Mouse (Mus musculus) frontal cortex, postnatal 14 days (tissue): Measurements from ENCODE around the gene Sstr5.
A peak's percentile ranks its signal among the peaks of the same experiment; 100 is the strongest.

Experiments
- DNase-seq, 2 experiments: peaks; one replicate each; pipeline ENCODE4 v3.0.0; 2022; ENCODE audit warnings: low spot score in 2 of 2

Gene Sstr5

DNA sequence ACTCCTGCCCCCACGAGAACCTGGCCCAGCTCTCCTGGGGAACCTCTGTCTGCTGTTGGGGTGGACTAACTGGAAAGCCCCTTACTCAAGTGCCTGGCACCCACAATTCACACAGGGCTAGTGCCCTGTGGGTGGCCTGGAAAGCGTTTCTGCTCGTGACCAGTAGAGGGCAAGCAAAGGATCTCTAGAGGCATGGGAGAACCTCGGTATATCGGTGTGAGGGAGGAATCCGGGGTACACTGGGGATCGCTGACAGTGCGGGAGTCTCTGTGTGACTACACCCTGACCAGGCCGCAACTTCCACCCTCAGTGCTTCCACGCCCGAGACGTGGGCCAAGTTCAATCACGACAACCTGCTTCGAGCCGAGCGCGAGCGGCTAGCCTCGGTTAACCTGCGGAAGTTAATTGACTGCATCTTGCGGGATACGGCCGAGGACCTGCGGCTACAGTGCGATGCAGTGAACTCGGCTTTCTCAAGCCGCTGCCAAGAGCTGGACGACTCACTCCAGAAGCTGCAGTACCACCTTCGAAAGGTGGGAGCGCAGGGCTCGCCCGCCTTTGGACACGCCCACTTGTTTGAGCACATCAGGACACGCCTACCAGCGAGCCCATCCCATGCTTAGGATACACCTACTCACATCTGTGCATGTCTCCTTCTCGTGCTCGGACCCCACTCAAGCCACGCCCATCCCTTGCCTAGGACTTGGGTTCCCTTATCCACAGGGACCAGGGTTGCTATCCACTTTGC lies 22.6 kb downstream of the Sstr5 start:
- peak; percentile 41 to 61 for DNase-seq

DNA sequence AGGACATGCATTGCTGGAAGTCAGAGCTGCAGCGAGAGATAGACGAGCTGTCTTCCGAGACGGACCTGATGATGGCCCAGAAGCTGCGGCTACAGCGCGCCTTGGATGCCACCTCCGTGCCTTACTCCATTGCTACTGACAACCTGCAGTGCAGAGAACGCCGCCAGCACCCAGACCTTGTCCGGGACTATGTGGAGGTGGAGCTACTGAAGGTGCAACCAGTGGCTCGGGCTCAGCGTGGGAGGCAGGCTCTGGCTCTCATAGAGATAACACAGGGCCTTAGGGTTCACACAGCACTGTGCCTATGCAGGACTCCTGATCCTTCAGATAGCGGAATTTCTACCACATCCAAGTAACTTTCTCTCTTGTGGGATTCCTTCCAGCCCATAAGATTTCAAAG lies 25.0 kb downstream of the Sstr5 start:
- DNase-seq: no peak

DNA sequence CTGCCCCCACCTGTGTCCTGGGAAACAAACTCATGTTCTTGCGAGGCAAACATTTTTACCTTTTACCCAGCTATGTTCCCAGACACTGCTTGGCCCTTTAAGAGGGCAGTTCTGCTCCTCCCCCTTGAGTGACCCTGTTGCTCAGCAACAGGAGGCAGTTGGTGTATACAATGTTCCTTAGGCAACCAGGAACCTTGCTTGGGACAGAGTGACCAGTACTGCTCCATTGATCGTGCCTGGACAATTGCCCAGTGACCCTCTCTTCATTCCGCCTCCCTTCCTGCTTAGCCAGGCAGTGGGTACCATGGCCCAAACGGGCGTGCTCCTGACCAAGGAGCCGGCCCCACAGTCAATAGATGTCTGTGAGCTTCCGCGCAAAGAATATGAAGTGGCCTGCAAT lies 25.7 kb downstream of the Sstr5 start:
- DNase-seq: no peak

DNA sequence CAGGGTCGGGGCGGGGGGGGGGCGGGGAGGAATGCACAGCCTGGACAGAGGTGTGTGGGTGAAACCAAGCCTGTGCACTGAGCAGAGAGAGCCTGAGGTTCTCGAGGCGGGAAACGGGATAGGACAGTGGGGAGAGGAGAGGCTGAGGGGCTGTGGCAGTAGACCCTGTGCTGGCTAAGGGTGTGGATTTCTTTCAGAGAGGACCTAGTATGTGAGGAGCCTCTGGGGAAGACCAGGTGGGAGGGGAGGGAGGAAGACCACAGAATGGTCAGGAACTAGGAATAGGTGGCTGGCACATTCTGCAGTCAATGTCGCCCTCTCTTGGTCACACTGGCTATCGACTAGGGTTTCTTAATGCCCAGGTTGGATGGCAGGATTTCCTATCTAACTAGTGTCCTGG lies 27.3 kb downstream of the Sstr5 start:
- DNase-seq: peak in 1 of 2 experiments; percentile 66

DNA sequence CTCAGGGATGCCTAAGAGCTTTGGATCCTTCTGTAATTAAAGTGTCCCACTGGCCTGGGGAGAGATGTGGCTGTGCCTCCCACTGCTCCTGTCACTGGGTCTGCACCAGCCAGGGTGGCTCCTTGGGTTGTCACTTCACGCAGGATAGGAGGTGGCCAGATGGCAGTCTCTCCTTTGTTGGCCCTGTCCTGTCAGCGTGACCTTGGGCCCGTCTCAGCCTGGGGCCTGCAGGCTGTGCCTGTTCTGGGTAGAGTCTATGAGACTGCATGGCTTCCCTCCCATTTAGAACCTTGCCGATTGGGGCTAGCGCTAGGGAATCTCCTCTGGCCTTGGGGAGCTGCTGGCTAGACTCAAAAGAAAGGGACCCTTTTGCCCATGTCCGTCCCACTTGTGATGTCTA lies 28.8 kb downstream of the Sstr5 start:
- no peak for DNase-seq

DNA sequence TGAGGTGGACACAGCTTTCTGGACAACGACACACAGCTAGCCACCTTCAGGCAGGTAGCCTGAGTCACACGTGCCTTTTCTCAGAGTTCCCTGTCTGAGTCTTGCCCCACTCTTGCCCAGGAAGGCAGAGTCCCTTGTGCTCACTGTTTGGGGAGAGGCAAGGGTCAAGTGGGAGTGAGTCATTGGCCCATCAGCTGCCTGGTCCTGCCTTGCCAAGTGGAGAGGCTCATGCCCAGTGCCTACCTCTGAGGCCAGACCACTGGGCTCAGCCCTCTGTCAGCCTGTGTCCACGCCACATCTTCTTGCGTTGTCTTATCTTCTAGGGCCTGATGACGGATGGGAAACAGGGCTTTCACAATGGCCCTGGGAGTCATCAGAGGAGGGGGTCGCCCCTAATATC lies 29.3 kb downstream of the Sstr5 start:
- no peak for DNase-seq

DNA sequence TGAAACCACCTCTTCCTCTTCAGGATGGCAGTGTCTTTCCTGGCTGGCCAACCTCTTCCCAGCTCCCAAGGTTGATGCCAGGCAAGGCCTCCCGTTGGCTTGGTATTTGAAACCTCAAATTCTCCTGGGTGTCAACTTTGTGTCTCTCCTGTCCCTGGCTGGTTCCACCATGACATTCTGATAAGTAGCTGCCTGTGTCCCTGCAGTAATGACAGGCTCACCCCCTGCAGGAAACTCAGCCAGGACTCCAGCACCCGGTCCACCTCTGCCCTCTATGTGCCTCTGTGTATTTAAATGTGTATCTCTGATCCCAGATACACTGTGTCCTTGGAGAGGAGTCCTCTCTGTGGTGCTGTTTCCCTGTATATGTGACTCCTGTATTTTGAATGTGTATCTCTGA lies 30.8 kb downstream of the Sstr5 start:
- no peak for DNase-seq

DNA sequence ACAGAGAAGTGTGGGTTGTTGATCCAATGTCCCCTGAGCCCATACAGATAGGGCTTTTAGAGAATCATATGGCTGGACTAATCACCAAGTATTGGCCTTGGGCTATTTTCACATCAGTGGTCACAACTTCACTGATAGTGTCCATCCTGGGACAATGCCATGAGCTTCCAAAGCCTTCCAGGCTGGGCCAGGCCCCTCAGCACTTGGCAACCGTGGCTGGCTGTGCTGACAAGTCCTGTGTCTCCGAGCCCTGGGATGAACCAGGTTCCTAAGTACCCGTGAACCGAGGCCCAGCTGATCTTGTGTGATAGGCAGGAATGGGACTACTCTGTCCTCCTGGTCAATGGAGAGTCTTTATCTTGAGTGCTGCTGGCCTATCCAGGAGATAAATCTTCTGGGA lies 33.0 kb downstream of the Sstr5 start:
- no peak for DNase-seq

DNA sequence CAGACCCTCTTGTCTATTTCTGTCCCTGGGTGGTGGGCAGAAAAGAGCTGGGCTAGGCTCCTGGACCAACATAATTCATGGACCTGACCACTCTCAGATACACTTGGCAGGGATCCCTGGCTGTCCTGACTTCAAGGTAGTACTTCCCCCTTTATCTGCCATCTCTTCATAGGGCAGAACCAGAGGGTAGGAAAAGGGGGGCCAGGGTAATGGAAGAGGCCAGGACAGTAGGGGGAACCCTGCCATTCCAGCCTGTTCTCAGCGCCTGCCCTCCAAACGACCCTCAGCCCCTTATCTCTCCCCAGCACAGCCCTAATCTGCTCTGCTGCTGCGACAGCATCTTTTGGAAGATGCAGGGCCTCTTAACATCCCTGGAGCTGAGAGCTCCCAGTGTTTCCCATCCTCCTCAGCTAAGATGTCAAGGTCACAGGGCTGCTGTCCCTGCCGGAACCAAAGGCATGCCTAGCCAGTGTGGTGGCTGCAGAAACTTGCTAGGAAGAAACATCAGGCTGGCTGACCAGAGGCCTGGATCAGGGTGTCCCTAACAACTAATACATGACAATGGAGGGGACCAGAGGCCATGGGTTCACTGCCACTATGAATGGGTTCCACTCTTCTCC lies 33.7 kb downstream of the Sstr5 start:
- DNase-seq: no peak

DNA sequence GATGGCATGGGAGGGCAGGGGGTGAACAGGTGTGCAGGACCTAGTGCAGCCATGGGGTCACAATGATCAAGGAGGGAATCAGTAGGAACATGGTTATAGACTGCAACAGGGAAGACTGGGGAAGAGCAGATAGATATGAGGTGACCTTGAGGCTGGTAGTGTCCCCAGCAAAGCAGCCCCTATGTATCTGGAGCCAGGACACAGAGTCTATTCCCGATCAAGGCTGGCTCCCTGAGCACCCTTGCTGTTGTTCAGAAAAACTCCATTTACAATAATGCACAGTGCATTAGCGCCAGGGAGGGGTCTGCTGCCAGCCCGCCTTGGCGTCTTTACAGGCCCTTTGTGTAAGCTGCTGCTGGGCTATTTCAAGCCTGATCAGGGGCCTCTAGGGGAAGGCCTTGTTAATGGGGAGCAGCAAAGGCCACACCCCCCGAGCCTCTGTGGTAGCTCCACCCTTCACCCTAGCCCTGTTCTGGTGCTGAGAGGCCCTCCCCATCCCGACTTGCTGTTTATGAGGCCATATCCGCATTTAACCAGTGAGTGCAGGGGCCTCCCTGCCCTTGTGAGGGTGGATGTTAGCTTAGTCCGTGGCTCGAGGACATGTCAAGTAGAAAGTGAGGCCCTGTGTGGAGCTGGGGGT lies 34.7 kb downstream of the Sstr5 start:
- DNase-seq: no peak

DNA sequence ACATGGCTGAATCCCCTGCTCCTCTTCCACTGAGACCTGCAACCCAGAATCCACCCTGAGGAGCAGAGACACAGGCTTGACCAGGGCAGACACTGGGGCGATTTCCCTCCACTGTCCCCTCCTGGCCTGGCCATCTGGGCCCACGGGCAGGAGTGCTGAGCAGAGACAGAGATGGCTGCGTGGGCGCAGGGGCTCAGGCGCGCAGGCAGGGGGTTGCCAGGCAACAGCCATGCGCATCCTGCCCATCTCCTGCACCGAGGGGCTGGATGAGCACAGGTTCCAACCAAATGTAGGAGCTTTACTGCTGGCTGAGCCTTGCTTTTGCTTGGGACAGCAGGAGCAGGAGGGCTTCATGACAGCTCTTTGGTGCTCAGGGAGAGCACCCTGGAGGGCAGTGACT lies 40.5 kb downstream of the Sstr5 start:
- peak; percentile 64 to 65 for DNase-seq

DNA sequence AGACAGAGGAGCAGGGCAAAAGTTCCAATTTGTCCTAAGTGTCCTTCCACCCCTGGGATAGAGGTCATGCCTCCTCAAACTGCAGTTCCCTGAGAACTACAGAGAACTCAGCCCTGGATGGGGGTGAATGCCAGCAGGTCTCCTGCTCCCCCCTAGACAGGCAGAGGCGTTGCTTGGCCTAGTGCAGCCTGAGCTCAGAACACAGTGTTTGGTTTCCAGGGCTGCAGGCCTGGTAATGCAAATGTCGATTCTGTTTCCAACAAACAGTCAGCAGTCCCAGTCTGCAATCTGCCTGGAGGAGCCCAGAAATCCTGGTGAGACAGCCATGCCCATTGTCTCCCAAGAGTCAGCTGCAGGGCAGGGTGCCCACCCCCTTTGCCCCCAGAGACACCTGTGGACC lies 42.8 kb downstream of the Sstr5 start, which contains the start of gene Tekt4:
Gene Tekt4 (plus strand): TSS at position 344 of the 400 bp plus-strand sequence.
- DNase-seq: no peak

DNA sequence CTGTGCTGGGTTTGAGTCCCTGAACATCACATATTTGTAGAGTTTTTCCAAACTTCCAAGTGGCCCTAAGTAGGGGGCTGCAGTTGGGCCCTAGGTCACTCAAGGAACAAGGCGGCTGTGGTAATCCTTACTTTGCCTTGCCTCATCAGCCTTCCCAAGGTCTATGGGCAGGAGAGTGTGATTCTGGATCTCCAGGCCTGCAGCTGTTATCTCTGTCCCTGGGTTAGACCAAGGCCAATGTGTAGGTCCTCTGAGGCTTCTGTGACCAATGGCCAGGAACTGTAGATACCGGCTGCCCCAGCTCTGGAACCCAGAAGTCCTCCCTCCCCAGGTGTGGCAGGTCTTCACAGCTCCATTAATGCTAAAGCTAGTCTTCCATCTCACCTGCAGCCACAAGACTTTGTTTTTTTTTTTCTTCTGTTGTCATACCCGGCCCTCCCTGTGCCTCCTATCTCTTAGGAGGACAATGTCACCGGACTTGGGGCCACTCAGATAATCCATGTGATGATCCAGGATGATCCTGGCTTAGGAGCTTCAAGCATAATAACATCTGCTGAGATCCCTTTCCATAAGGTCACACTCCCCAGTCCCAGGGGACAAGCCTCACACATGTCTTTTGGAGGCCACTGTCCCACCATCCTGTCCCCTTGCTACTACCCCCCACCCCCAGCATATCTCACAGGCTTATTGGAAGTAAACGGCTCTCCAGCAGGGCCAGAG lies 44.7 kb downstream of the Sstr5 start:
- DNase-seq: no peak

DNA sequence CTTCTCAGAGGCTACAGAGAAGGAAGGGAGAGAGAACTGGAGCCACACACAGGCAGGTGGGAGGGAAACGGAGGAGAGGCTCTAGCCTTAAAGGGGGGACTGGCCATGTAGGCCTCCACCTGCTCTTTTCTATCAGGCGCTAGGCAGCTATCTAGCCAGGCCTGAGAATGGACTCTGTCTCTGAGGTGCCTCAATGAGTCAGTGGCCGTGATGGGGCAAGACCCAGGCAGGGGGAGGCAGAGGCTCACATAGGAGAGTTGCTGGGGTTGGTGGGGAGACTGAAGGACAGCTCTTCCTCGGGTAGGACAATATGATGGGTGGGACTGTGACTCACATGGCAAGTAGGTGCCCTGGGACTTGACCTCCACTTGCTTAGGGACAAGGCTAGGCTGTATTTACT lies 46.8 kb downstream of the Sstr5 start:
- no peak for DNase-seq

DNA sequence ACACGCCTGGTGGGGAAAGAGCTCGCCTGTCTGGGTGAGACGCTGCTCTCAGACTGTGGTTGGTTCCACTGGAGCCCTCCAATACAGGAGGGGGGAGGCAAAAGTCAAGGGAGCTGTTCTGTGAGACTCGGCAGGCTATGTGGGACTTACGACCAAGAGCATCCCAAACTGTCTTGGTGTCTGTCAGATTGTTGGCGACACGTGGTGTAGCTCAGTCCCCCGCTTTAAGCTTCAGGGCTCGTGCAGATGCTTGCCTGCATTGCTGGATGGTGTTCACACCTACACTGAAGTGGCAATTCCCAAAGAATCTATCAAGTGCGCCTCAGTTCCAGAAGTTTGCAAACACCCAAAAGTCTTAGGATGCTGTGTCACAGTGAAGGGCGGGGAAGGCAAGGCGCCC lies 49.2 kb downstream of the Sstr5 start:
- DNase-seq: no peak

DNA sequence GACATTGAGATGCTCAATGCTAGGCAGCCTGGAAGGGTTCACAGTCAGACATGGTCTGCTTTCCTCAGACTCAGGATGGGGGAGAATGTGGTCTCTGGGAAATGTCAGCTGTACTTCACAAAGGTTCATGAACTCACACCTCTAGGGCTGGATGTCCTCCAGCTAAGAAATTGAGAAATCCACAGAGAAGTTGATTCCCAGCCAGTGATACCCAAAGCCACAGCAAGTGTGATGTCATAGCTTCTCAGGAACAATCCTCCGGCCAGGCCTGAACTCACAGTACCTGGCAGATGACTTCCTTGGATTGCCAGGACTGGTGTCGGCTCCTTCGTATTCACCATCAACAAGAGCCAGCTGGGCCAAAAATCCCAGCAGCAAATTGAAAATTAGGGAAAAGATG lies 51.2 kb downstream of the Sstr5 start:
- no peak for DNase-seq

DNA sequence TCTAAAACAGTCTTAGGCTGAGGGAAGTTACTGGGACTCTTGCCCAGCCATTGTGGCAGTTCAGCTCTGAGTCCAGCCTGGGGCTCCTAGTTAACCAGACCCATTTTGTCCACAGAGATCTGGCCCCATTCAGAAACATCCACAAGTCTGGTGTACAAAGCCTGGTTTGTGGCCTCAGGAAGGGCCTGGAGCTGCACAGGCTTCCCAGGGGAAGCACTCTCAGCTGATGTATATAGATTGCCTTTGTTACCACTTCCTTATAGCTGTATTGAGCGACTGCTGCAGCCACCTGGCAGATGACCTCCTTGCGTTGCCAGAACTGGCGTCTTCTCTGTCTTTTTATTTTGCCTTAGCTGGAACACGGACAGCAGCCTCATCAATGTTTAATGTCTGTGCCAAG lies 52.0 kb downstream of the Sstr5 start:
- DNase-seq: no peak

DNA sequence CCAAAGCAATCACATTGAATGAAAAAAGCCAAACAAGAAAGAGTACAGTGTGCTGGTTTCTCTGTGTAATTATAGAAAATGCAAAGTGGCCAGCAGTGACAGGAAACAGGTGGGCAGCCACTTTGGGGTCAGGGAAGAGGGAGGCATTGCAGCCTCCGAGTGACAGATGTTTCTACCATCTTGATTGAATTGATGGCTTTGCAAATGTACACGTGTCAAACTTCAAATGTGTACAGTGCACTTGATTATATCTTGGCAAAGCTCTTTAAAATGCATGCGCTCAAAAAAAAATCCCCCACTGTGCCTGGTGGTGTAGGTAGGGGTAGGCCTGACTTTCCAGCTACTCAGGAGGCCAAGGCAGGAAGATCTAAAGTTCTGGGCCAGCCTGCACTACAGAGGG lies 54.2 kb downstream of the Sstr5 start:
- DNase-seq: no peak

DNA sequence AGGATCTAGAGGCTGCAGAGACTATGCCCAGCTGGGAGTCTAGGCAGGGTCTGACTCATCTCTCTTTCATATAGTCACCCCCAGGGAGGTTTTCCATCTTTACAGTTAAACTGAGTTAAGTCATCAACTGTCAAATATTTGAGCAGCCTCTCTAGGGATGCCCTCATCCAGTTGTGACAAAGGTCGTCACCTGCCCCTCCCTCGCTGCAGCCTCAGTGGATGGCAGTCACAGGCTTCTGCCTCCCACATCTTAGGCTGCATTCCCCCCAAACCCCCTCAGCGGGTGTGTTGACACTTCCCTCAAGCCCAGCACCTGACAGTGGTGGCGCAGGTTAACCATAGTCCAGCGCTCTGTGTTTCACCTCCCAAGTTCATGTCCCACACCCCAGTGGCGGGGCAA lies 55.7 kb downstream of the Sstr5 start:
- DNase-seq: no peak
